Mouse (Mus musculus) right cerebral cortex, adult 2 months (tissue): ENCODE results near the gene Sdhaf2.
"Not testable (repeated sequence)": the region's sequence is repeated elsewhere in the genome, so short reads cannot be mapped to it uniquely, and the experiment has no call there.

Experiments used
- DNase-seq, 2 experiments: peaks; one replicate each; pipeline ENCODE4 v3.0.0; 2021 to 2022; ENCODE audit warnings: low spot score in 2 of 2

The Sdhaf2 gene

GRCm38 (mm10) chr19:10525910-10526309 is at the start of gene Sdhaf2:
Sdhaf2 (minus strand) TSS chr19:10526142.
- DNase-seq, result peak; percentile 49 to 50

GRCm38 (mm10) chr19:10569627-10570026 is 43.7 kb upstream of the Sdhaf2 start:
- no peak for DNase-seq

GRCm38 (mm10) chr19:10565217-10565616 is 39.3 kb upstream of the Sdhaf2 start:
- DNase-seq, result no peak

GRCm38 (mm10) chr19:10564278-10564677 is 38.3 kb upstream of the Sdhaf2 start:
- DNase-seq, result no peak

- no peak for DNase-seq
Observed at GRCm38 (mm10) chr19:10562351-10562750, 36.4 kb upstream of the Sdhaf2 start.

- DNase-seq, result no peak
Observed at GRCm38 (mm10) chr19:10561558-10562314, 35.8 kb upstream of the Sdhaf2 start.

- no peak for DNase-seq
Observed at GRCm38 (mm10) chr19:10560108-10560507, 34.2 kb upstream of the Sdhaf2 start.

- not testable (repeated sequence) for DNase-seq
Observed at GRCm38 (mm10) chr19:10557837-10558375, 32.0 kb upstream of the Sdhaf2 start.

- no peak for DNase-seq
Observed at GRCm38 (mm10) chr19:10557430-10557829, 31.5 kb upstream of the Sdhaf2 start.

- no peak for DNase-seq
Observed at GRCm38 (mm10) chr19:10557001-10557400, 31.1 kb upstream of the Sdhaf2 start.

- peak; percentile 80 to 88 for DNase-seq
Observed at GRCm38 (mm10) chr19:10555624-10556510, 29.9 kb upstream of the Sdhaf2 start, which contains the start of gene Tmem216. Tmem216 (minus strand) TSS chr19:10556238.

GRCm38 (mm10) chr19:10539454-10539853 is 13.5 kb upstream of the Sdhaf2 start:
- DNase-seq, result no peak

- DNase-seq, result no peak
Observed at GRCm38 (mm10) chr19:10530082-10530481, 4.1 kb upstream of the Sdhaf2 start.

GRCm38 (mm10) chr19:10525106-10525901 is 638 bp downstream of the Sdhaf2 start, which contains the start of gene Cpsf7:
Cpsf7 (plus strand) TSS chr19:10525266.
- DNase-seq, result peak; percentile 87 to 89

- DNase-seq, result no peak
Observed at GRCm38 (mm10) chr19:10524784-10525105, 1.2 kb downstream of the Sdhaf2 start.

- DNase-seq, result no peak
Observed at GRCm38 (mm10) chr19:10523483-10524080, 2.4 kb downstream of the Sdhaf2 start.

- no peak for DNase-seq
Observed at GRCm38 (mm10) chr19:10521926-10522325, 4.0 kb downstream of the Sdhaf2 start.

GRCm38 (mm10) chr19:10520355-10520754 is 5.6 kb downstream of the Sdhaf2 start:
- no peak for DNase-seq

- DNase-seq, result no peak
Observed at GRCm38 (mm10) chr19:10510759-10511330, 15.1 kb downstream of the Sdhaf2 start.

- DNase-seq, result peak in 1 of 2 experiments; percentile 43
Observed at GRCm38 (mm10) chr19:10502571-10502970, 23.4 kb downstream of the Sdhaf2 start.

GRCm38 (mm10) chr19:10500581-10500980 is 25.4 kb downstream of the Sdhaf2 start:
- DNase-seq, result no peak
